Mouse (Mus musculus): ENCODE results near the gene Krtap5-1. TPM values are rescaled to one million over a fixed set of nuclear protein-coding genes. Genes with fewer than 3 reads are reported as not detected.
"Not testable (repeated sequence)": the region's sequence is repeated elsewhere in the genome, so short reads cannot be mapped to it uniquely, and the experiment has no call there.

The Krtap5-1 gene
- polyA plus RNA-seq, 1 experiment from 2014 or later = not detected

DNA sequence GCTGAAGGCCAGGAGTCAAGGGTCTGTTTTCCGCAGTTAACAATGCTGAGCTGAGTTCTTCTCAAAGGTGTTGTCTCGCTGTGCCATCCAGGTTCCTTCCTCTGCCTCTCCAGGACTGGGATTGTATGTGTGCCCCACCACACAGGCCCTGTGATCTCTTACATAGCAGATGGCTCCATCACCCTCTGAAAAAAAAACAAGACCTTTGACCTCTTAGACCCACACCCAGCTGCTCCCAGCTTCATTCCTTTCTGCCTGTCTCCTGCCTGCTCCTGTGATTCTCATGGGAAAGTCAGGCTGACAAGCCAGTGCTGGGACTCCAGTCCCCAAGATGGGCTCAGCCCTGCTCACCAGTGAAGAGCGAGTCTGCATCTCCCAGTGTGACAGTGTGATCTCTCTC, 31.6 kb upstream of the Krtap5-1 start:
- 75% methylated on average over 3 of the region's 3 CpGs for WGBS

DNA sequence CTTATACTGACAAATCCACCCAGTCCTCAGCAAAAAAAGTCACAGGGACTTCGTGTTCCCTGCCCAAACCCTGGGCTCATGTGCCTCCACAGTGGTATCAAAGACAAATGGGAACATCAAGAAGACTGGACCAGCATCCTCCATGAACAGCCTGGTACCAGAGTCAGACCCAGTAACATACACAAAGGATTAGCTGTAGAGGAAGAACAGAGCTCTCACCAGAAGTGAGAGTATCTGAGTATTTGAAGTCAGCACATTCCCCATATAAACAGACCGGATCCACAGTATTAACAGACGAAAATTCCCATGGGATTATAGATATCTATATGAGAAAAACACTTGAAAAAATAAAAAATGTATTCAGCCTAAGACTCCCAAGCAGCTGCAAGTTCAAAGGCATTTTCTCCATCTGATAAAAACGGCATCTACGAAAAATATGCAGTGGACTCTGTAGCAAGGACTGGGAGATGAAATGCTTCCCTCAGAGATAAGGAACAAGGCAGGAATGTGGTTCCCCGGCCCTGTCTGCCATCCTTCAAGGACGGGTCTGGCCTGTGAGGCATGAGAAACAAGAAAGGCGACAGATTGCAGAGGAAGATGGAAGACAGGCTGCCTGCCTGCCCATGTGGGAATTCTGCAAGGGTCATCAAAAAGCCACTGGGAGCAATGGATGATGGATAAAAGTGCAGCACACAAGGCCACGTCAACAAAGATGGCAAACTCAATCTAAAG, 30.0 kb upstream of the Krtap5-1 start:
- H3K27ac ChIP-seq (ENCODE audit: low read depth, low read length) = no peak overlapping the region
- no peaks in the 10 kb centered on the region for H3K27me3 ChIP-seq (replicated peaks; ENCODE audit: control insufficient read depth, insufficient read depth, low read length)
- H3K9me3 ChIP-seq (replicated peaks; ENCODE audit: control insufficient read depth, low read length) = no peaks in the 10 kb centered on the region
- H3K36me3 ChIP-seq (ENCODE audit: control insufficient read depth, insufficient read depth, low read length) = no peaks in the 10 kb centered on the region
- H3K9ac ChIP-seq (ENCODE audit: low read length) = no peak overlapping the region
- DNase-seq (ENCODE audit: low spot score) (no peak), ATAC-seq (no peak)
- WGBS = 75% methylated on average over 9 of the region's 9 CpGs
- H3K4me1 ChIP-seq (ENCODE audit: control insufficient read depth, insufficient read depth, low read length) = no peaks in the 10 kb centered on the region
- no peak overlapping the region for H3K4me2 ChIP-seq (ENCODE audit: low read length)
- no peak overlapping the region for H3K4me3 ChIP-seq (ENCODE audit: low read depth, low read length)

More for the DNA sequence above, 31.6 kb upstream of the Krtap5-1 start:
- Histone ChIP-seq H3K27ac (ENCODE audit: low read depth, low read length) (no peak overlapping the region), H3K9ac (ENCODE audit: low read length) (no peak overlapping the region), H3K4me2 (ENCODE audit: low read length) (no peak overlapping the region), H3K4me1 (ENCODE audit: control insufficient read depth, insufficient read depth, low read length) (no peaks in the 10 kb centered on the region), H3K4me3 (ENCODE audit: low read depth, low read length) (no peak overlapping the region), H3K9me3 (replicated peaks; ENCODE audit: control insufficient read depth, low read length) (no peaks in the 10 kb centered on the region), H3K36me3 (ENCODE audit: control insufficient read depth, insufficient read depth, low read length) (no peaks in the 10 kb centered on the region), H3K27me3 (replicated peaks; ENCODE audit: control insufficient read depth, insufficient read depth, low read length) (no peaks in the 10 kb centered on the region)
- DNase-seq (ENCODE audit: low spot score) (no peak), ATAC-seq (no peak)

DNA sequence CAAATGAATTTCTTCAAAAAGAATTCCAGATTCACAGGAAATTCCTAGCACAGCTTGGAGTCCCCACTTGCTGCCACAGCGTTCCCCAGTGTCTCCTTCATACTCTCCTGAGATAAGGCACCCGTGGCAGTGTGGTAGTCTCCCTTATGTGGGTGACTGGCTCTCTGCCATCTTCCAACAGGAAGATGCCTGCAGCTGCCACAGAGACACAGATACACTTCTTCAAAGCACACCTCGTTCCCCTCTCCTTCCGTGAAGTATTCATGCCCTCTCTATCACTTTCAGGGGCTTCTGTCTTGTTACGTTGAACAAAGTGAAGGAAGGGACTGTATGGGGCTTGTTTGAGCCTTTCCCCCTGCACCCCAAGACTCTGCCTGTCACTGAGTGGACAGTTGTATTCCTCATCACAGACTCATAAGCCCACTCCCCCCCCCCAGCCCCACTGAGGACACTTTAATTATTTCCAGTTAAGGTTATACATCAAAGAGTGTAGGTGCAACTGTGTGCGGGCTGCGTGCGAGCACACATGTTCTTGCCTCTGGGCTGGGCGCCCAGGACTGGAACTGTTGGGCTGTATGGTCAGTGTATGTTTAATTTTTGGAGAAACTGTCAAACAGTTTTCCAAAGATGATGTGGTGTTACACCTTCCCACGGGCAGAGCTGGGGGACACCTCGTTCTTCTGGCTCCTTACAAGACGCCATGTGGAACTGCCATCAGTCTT, 26.6 kb upstream of the Krtap5-1 start:
- ATAC-seq = no peak

GRCm38 (mm10) chr7:142322641-142323040, 25.7 kb upstream of the Krtap5-1 start:
- no peaks in the 10 kb centered on the region for H3K27me3 ChIP-seq (replicated peaks; ENCODE audit: control insufficient read depth, insufficient read depth, low read length)
- 92% methylated on average over 6 of the region's 6 CpGs for WGBS
- H3K36me3 ChIP-seq (ENCODE audit: control insufficient read depth, insufficient read depth, low read length) = no peaks in the 10 kb centered on the region
- no peaks in the 10 kb centered on the region; the same call in 1 of the 2 replicates for H3K4me1 ChIP-seq (ENCODE audit: control insufficient read depth, insufficient read depth, low read length)
- H3K4me3 ChIP-seq (ENCODE audit: low read depth, low read length) = no peak overlapping the region
- no peaks in the 10 kb centered on the region for H3K9me3 ChIP-seq (replicated peaks; ENCODE audit: control insufficient read depth, low read length)
- no peak overlapping the region for H3K27ac ChIP-seq (ENCODE audit: low read depth, low read length)
- H3K9ac ChIP-seq (ENCODE audit: low read length) = no peak overlapping the region
- no peak for DNase-seq (ENCODE audit: low spot score)
- no peak overlapping the region for H3K4me2 ChIP-seq (ENCODE audit: low read length)
- no peak for ATAC-seq

More for the DNA sequence above, 26.6 kb upstream of the Krtap5-1 start:
- Histone ChIP-seq H3K4me3 (ENCODE audit: low read depth, low read length) (no peak overlapping the region), H3K9me3 (replicated peaks; ENCODE audit: control insufficient read depth, low read length) (no peaks in the 10 kb centered on the region), H3K27me3 (replicated peaks; ENCODE audit: control insufficient read depth, insufficient read depth, low read length) (no peaks in the 10 kb centered on the region), H3K4me1 (ENCODE audit: control insufficient read depth, insufficient read depth, low read length) (no peaks in the 10 kb centered on the region; the same call in 1 of the 2 replicates), H3K36me3 (ENCODE audit: control insufficient read depth, insufficient read depth, low read length) (no peaks in the 10 kb centered on the region), H3K27ac (ENCODE audit: low read depth, low read length) (no peak overlapping the region), H3K9ac (ENCODE audit: low read length) (no peak overlapping the region), H3K4me2 (ENCODE audit: low read length) (no peak overlapping the region)
- no peak for DNase-seq (ENCODE audit: low spot score)
- 89% methylated on average over 12 of the region's 12 CpGs for WGBS

GRCm38 (mm10) chr7:142321637-142322306, 24.9 kb upstream of the Krtap5-1 start:
- H3K4me3 ChIP-seq (ENCODE audit: low read depth, low read length); H3K36me3 ChIP-seq (ENCODE audit: control insufficient read depth, insufficient read depth, low read length); H3K9ac ChIP-seq (ENCODE audit: low read length); ATAC-seq; H3K4me2 ChIP-seq (ENCODE audit: low read length); H3K27me3 ChIP-seq (replicated peaks; ENCODE audit: control insufficient read depth, insufficient read depth, low read length); DNase-seq (ENCODE audit: low spot score); H3K4me1 ChIP-seq (ENCODE audit: control insufficient read depth, insufficient read depth, low read length); H3K9me3 ChIP-seq (replicated peaks; ENCODE audit: control insufficient read depth, low read length); H3K27ac ChIP-seq (ENCODE audit: low read depth, low read length): not testable (repeated sequence)
- WGBS = 17% methylated on average over 4 of the region's 10 CpGs

GRCm38 (mm10) chr7:142320906-142321305, 24.0 kb upstream of the Krtap5-1 start:
- DNase-seq (ENCODE audit: low spot score) = no peak
- H3K27me3 ChIP-seq (replicated peaks; ENCODE audit: control insufficient read depth, insufficient read depth, low read length) = no peaks in the 10 kb centered on the region
- no peak overlapping the region for H3K9ac ChIP-seq (ENCODE audit: low read length)
- 30% methylated on average over 2 of the region's 2 CpGs for WGBS
- H3K4me1 ChIP-seq (ENCODE audit: control insufficient read depth, insufficient read depth, low read length) = no peaks in the 10 kb centered on the region; the same call in 1 of the 2 replicates
- no peak overlapping the region for H3K27ac ChIP-seq (ENCODE audit: low read depth, low read length)
- no peaks in the 10 kb centered on the region for H3K9me3 ChIP-seq (replicated peaks; ENCODE audit: control insufficient read depth, low read length)
- H3K36me3 ChIP-seq (ENCODE audit: control insufficient read depth, insufficient read depth, low read length) = no peaks in the 10 kb centered on the region
- no peak overlapping the region for H3K4me3 ChIP-seq (ENCODE audit: low read depth, low read length)
- H3K4me2 ChIP-seq (ENCODE audit: low read length) = no peak overlapping the region
- no peak for ATAC-seq

DNA sequence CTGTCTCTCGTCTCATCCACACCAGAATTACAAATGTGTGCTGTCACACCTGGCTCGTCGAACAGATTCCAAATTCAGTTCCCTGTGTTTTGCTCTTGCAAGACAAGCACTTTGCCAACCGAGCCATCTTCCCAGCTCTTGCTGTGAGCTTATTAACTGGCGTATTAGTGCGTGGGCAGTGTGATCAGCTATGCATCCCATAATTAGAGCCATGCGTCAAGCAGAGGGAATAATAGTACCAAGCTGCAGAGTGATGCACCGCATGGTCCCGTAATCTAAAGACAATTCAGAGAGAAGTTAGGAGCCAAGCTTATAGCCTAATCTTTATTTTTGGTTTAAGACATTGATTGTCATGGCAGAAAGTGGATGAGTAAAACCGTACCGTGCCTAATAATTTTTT, 22.2 kb upstream of the Krtap5-1 start:
- no peak overlapping the region for H3K9ac ChIP-seq (ENCODE audit: low read length)
- ATAC-seq (no peak), DNase-seq (ENCODE audit: low spot score) (no peak)
- H3K9me3 ChIP-seq (replicated peaks; ENCODE audit: control insufficient read depth, low read length) = no peaks in the 10 kb centered on the region
- H3K4me2 ChIP-seq (ENCODE audit: low read length) = no peak overlapping the region
- no peaks in the 10 kb centered on the region for H3K27me3 ChIP-seq (replicated peaks; ENCODE audit: control insufficient read depth, insufficient read depth, low read length)
- WGBS = 68% methylated on average over 11 of the region's 11 CpGs
- peaks cover 6% of the 10 kb centered on the region for H3K4me1 ChIP-seq (ENCODE audit: control insufficient read depth, insufficient read depth, low read length)
- H3K27ac ChIP-seq (ENCODE audit: low read depth, low read length) = no peak overlapping the region
- H3K36me3 ChIP-seq (ENCODE audit: control insufficient read depth, insufficient read depth, low read length) = no peaks in the 10 kb centered on the region
- no peak overlapping the region for H3K4me3 ChIP-seq (ENCODE audit: low read depth, low read length)

GRCm38 (mm10) chr7:142317216-142317615, 20.3 kb upstream of the Krtap5-1 start:
- WGBS = 77% methylated on average over 5 of the region's 5 CpGs
- no peak for ATAC-seq

More at GRCm38 (mm10) chr7:142317216-142317615, 20.3 kb upstream of the Krtap5-1 start:
- Histone ChIP-seq H3K36me3 (ENCODE audit: control insufficient read depth, insufficient read depth, low read length) (no peaks in the 10 kb centered on the region), H3K27ac (ENCODE audit: low read depth, low read length) (no peak overlapping the region), H3K9ac (ENCODE audit: low read length) (no peak overlapping the region), H3K4me2 (ENCODE audit: low read length) (no peak overlapping the region), H3K4me1 (ENCODE audit: control insufficient read depth, insufficient read depth, low read length) (peaks cover 6% of the 10 kb centered on the region), H3K9me3 (replicated peaks; ENCODE audit: control insufficient read depth, low read length) (no peaks in the 10 kb centered on the region), H3K4me3 (ENCODE audit: low read depth, low read length) (no peak overlapping the region), H3K27me3 (replicated peaks; ENCODE audit: control insufficient read depth, insufficient read depth, low read length) (no peaks in the 10 kb centered on the region)
- no peak for DNase-seq (ENCODE audit: low spot score)
